Mouse (Mus musculus): Measurements from ENCODE around the gene Eif4g1.

DNA sequence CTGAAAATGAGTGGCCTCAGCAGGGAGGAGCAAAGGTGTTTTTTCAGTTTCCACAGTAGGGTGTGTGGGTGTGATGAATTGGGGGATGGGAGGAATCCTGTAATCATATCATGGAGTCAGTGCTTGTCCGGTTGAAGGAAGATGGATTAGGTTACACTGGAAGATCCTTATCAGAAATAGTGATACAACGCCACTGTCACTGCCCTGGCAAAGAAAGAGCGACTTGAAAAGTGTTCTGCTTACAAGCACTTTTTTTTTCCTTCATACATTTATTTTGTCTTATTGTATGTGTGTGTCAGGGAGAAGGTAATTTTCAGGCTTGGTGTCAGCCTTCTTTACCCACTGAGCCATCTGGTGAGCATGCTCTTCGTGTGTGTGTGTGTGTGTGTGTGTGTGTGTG lies 54.6 kb downstream of the Eif4g1 start:
- no peak for TF ChIP-seq CTCF (IDR thresholded peaks at IDR 0.05)
- TF ChIP-seq EP300 (IDR thresholded peaks at IDR 0.05) = no peak

All from lung, postnatal 0 days (tissue).